Mouse (Mus musculus) cerebellum, adult 2 months (tissue): ENCODE data around the gene Pkm. TPM values are rescaled to one million over a fixed set of nuclear protein-coding genes. Genes with fewer than 3 reads are reported as not detected.

Source experiments
- DNase-seq, 2 experiments: peaks; one replicate each; pipeline ENCODE4 v3.0.0; 2021
- H3K27ac ChIP-seq: fragments of 200-500 bp; 2 replicates; pipeline ENCODE4 v1.5.1; 2012; ENCODE audit warnings: low read length, control low read depth, inconsistent platforms; ENCODE audit not compliant: insufficient read depth
- H3K27me3 ChIP-seq: fragments of 200-500 bp; 2 replicates; pipeline ENCODE4 v1.6.1; 2012; ENCODE audit warnings: inconsistent platforms, mild to moderate bottlenecking, low read length, moderate library complexity; ENCODE audit not compliant: control insufficient read depth, insufficient read depth
- H3K4me1 ChIP-seq: fragments of 200-500 bp; 2 replicates; pipeline ENCODE4 v1.6.1; 2011; ENCODE audit warnings: low read length; ENCODE audit not compliant: control insufficient read depth, insufficient read depth
- H3K4me3 ChIP-seq: fragments of 200-500 bp; replicated peaks from 2 replicates; pipeline ENCODE3; 2011; ENCODE audit warnings: mild to moderate bottlenecking, low read depth, low read length, control low read depth; ENCODE audit not compliant: insufficient read depth
- CTCF ChIP-seq: fragments of 200-500 bp; IDR thresholded peaks from 2 replicates; pipeline ENCODE4 v1.5.1; 2011; ENCODE audit warnings: low read depth, mild to moderate bottlenecking, control low read depth, low read length, moderate library complexity, borderline replicate concordance; ENCODE audit not compliant: insufficient read depth
- POLR2A ChIP-seq: fragments of 200-500 bp; IDR thresholded peaks from 2 replicates; pipeline ENCODE4 v1.6.1; 2011; ENCODE audit warnings: low read length, control low read depth, borderline replicate concordance; ENCODE audit not compliant: insufficient read depth
- WGBS: fragments of 180-500 bp; shearing (Covaris S2); methylation state at CpG from one replicate; pipeline ENCODE4 v1.1.7; 2018; 5-methylcytosine and 5-hydroxymethylcytosine counted together
- polyA plus RNA-seq: library from polyadenylated mRNA; depleted of rRNA; stranded (reverse); fragments of >200 nt; gene quantifications from 2 replicates; pipeline ENCODE4 v1.2.3, GENCODE M21; 2012; rRNA removed

Pkm gene
- polyA plus RNA-seq = 2,306 and 2,370 TPM in 2 replicates

DNA sequence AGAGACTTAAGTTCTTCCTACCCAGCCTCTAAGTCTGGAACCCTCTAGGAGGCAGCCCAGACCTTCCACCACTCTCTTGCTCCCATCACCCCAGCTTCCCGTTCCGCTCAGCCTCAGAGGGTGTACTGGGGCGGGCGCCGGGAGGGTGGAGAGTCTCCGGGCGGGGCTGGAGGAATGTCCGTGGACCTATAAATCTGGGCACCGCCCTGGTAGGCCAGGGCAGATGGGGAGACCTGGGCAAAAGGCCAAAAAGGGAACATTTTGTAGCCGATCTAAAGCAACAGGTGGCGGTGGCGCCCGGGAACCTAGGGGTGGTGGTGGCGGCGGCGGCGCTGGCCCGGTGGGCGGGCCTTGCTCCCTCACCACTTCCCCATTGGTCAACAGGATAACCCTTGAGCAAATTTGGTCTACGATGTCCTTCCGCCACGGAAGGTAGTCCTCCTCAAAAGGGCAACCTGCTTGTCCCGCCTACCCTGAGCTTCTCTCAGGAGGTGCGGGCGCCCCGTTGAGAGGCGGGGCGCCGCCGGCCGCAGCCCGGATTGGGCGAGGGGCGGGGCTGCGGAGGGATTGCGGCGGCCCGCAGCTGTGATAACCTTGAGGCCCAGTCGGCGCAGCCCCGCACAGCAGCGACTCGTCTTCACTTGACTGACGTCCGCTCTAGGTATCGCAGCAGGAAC lies at the start of gene Pkm:
Pkm (plus strand) TSS at position 411 of the 677 bp plus-strand sequence.
- Histone ChIP-seq H3K4me1 (peaks cover 9% of the 10 kb centered on the region), H3K27ac (peak within 1 kb of the TSS; percentile 85), H3K4me3 (peak within 1 kb of the TSS; percentile 85), H3K27me3 (no peaks in the 10 kb centered on the region)
- TF ChIP-seq POLR2A (peak; percentile 88), CTCF (peak; percentile 30; the same call in 1 of the 2 replicates)
- under 1% methylated on average over 46 of the region's 46 CpGs for WGBS
- peak; percentile 98 for DNase-seq

DNA sequence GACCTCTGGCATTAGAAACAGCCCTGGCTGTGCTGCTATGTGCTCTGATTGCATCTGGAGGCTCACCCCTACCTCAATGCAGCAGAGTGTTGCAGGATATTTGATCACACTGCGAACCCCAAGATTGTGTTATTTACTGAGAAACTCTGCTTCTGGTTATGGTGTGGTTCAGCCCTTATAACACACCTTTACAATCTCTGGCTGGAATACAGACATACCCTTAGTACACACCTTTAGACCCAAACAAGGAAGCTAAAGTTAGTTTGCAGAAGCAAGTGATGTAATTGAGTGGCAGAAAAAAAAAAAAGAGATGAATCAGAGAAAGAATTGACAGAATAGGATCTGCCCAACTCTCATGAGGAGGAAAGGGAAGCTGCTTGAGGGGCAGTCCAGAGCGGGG lies 45.2 kb upstream of the Pkm start:
- WGBS = 96% methylated on average over 2 of the region's 2 CpGs
- Histone ChIP-seq H3K4me3 (no peak overlapping the region), H3K27me3 (no peaks in the 10 kb centered on the region), H3K4me1 (no peaks in the 10 kb centered on the region), H3K27ac (no peak overlapping the region)
- TF ChIP-seq CTCF (no peak), POLR2A (no peak)
- DNase-seq = no peak

DNA sequence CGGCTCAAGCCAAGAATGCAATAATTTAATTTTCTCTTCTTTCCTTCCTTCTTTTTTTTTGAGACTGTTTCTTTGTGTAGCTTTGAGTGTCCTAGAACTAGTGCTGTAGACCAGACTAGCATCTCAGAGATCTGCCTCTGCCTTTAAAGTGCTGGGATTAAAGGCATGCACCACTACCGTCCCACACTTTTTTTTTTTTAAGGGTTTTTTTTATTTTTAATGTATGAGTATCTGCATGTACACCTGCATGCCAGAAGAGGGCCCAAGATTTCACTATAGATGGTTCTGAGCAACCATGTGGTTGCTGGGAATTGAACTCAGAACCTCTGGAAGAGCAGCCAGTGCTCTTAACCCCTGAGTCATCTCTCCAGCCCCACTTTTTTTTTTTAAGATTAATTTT lies 40.4 kb upstream of the Pkm start:
- no peaks in the 10 kb centered on the region for H3K27me3 ChIP-seq
- TF ChIP-seq POLR2A (no peak), CTCF (no peak)
- no peak overlapping the region for H3K4me3 ChIP-seq
- H3K4me1 ChIP-seq = peaks cover 2% of the 10 kb centered on the region; the same call in 1 of the 2 replicates
- no peak for DNase-seq
- 66% methylated on average over 2 of the region's 2 CpGs for WGBS
- H3K27ac ChIP-seq = no peak overlapping the region

DNA sequence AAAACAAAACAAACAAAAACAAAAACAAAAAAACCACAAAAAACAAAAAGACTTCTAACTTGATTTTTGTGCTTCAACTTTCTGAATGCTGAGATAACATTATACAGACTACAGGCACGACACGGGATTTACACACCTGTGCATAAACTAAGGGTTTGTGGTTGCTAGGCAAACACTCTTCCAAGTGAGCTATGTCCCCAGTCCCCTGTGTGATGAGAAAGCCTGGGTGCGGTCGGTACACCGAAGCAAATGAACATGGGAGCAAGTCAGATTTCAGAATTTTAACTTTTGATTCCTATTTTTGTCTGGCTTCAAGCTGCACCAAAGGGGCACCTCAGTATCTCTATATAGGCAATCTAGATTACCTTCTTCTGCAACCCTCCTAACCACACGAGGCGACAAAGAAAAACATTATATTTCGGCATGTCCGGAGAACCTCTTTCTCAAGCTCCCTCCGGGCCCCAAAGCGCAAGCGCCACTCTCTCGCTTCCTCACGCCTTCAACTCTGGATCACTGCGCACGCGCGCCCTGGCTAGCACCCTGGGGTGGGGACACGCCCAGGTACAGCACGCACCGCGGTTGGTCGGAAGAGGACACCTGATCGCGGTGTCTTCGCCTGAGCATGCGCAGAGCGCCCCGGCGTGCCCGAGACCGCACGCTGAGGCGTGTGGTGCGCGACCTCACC lies 39.4 kb upstream of the Pkm start, which contains the start of gene Parp6:
Parp6 (plus strand) TSS at position 663 of the 685 bp plus-strand sequence.
- DNase-seq = peak; percentile 100
- H3K27me3 ChIP-seq = no peaks in the 10 kb centered on the region
- WGBS = under 1% methylated on average over 36 of the region's 36 CpGs
- peaks cover 2% of the 10 kb centered on the region; the same call in 1 of the 2 replicates for H3K4me1 ChIP-seq
- H3K27ac ChIP-seq = peak within 1 kb of the TSS; percentile 69
- TF ChIP-seq POLR2A (peak; percentile 90; the same call in 1 of the 2 replicates), CTCF (peak; percentile 24; the same call in 1 of the 2 replicates)
- peak within 1 kb of the TSS; percentile 87 for H3K4me3 ChIP-seq

DNA sequence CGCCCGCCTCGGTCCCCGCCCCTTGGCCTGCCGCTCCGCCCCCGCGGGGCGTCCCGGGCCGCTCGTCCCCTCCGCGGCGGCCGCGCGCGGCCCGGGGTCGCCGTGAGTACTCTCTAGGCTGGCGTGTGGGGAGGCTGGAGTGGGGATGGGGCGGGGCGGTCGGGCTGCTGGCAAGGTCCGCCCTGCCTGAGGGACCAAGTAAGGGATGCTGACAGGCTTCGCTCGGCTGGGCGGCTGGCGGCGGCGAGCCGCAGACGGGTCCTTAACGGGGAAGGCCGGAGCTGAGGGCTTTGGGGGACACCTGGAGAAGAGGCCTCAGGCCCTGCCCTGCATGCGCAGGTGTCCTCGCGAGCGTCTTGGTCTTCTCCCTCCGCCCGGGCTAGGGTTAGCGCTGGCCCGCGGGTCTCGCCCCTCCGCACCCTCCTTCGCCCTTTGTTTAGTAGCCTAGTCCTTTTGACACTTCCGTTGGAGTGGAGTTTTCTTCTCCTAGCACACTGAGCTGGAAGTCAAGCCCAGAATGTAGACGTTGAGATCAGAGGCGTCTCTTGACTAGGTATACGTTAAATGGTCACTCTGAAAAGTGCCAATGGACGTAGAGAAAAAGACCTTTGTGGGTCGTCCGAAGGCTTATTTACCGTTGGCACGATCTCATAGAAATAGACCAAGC lies 38.7 kb upstream of the Pkm start:
- TF ChIP-seq POLR2A (no peak), CTCF (no peak)
- WGBS = under 1% methylated on average over 58 of the region's 58 CpGs
- DNase-seq = no peak
- Histone ChIP-seq H3K27ac (peak overlapping the region; percentile 69), H3K27me3 (no peaks in the 10 kb centered on the region), H3K4me3 (peak overlapping the region; percentile 87), H3K4me1 (peaks cover 2% of the 10 kb centered on the region; the same call in 1 of the 2 replicates)

DNA sequence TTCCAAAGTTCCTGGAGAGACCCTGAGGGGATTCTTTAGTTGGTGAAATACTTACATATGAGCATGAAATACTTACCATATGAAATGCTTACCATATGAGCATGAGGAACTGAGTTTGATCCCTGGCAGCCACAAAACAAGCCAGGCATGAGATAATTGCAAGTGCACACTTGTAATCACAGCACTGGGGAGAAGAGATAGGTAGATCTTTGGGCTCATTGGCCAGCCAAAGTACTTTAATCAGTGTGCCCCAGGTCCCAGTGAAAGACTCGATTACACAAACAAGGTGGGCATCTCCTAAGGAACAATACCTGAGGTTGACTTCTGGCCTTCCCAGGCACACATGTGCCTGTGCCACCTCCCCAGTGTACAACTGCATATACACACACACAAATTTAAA lies 17.8 kb upstream of the Pkm start:
- TF ChIP-seq CTCF (no peak), POLR2A (no peak)
- no peaks in the 10 kb centered on the region; the same call in 1 of the 2 replicates for H3K27me3 ChIP-seq
- no peak overlapping the region for H3K27ac ChIP-seq
- no peak for DNase-seq
- WGBS = 90% methylated on average over 1 of the region's 1 CpGs
- no peak overlapping the region for H3K4me3 ChIP-seq
- H3K4me1 ChIP-seq = no peaks in the 10 kb centered on the region

DNA sequence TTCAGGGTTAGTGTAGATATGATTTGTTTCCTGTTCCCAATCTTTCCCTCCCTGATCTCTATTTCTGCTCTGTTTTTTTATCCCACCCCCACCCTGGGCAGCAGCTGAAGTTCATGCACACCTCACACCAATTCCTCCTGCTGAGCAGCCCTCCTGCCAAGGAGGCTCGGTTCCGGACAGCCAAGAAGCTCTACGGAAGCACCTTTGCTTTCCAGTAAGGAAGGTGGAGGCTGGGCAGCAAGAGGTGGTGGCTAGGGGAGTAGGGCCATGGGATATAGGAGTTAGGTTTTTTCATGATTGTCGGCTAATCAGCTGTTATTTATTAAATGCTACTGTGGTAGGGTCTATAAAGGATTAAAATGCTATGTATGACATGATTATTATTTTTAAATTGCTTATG lies 16.2 kb upstream of the Pkm start:
- DNase-seq = no peak

More for the DNA sequence above, 16.2 kb upstream of the Pkm start:
- Histone ChIP-seq H3K27me3 (no peaks in the 10 kb centered on the region; the same call in 1 of the 2 replicates), H3K27ac (no peak overlapping the region), H3K4me1 (no peaks in the 10 kb centered on the region), H3K4me3 (no peak overlapping the region)
- WGBS = 34% methylated on average over 4 of the region's 4 CpGs
- TF ChIP-seq POLR2A = no peak
